Mouse (Mus musculus) CH12.LX (cell line): ENCODE data around the gene Sacs. TPM values are rescaled to one million over a fixed set of nuclear protein-coding genes. Genes with fewer than 3 reads are reported as not detected.
"Not testable (repeated sequence)": the region's sequence is repeated elsewhere in the genome, so short reads cannot be mapped to it uniquely, and the experiment has no call there.

ENCODE experiments used
- DNase-seq: peaks from one replicate; pipeline ENCODE4 v3.0.0-alpha.2; 2013; ENCODE audit errors: extremely low read depth
- H3K27ac ChIP-seq: 2 replicates; pipeline ENCODE4 v1.5.1; 2012; ENCODE audit warnings: low read depth, mild to moderate bottlenecking, control low read depth, moderate library complexity; ENCODE audit not compliant: insufficient read depth
- H3K27me3 ChIP-seq: replicated peaks from 2 replicates; pipeline ENCODE3; 2012; ENCODE audit warnings: inconsistent platforms
- H3K36me3 ChIP-seq, 2 experiments: replicated peaks in 1 of 2; 2 replicates each; pipeline versions ENCODE3 to v1.6.1; 2012; ENCODE audit warnings: inconsistent platforms in 1 of 2, low read length in 1 of 2, mild to moderate bottlenecking in 1 of 2, mixed read lengths in 1 of 2, moderate library complexity in 1 of 2; ENCODE audit not compliant: control insufficient read depth in 1 of 2, insufficient read depth in 1 of 2
- H3K4me1 ChIP-seq, 2 experiments: 2 replicates each; pipeline ENCODE4 v1.6.1; 2012; ENCODE audit warnings: inconsistent platforms in 1 of 2, moderate library complexity in 1 of 2; ENCODE audit not compliant: insufficient read depth in 2 of 2, control insufficient read depth in 1 of 2
- H3K4me2 ChIP-seq: 2 replicates; pipeline ENCODE4 v1.6.1; 2012; ENCODE audit warnings: low read depth, mild to moderate bottlenecking, control low read depth; ENCODE audit not compliant: poor library complexity, insufficient read depth, severe bottlenecking
- H3K4me3 ChIP-seq, 3 experiments: fragments of 150-350 bp in 1 of 3; sonication (generic) in 1 of 3; replicated peaks in 1 of 3; 2 replicates each; pipeline versions ENCODE3 to v1.5.1; 2011 to 2012; ENCODE audit warnings: low read depth in 2 of 3, low read length in 2 of 3, mild to moderate bottlenecking in 2 of 3, moderate library complexity in 2 of 3, control low read depth in 1 of 3, improper control_type of control experiment in 1 of 3, inconsistent platforms in 1 of 3, mixed read lengths in 1 of 3; ENCODE audit not compliant: poor library complexity in 1 of 3
- H3K79me2 ChIP-seq: replicated peaks from 2 replicates; pipeline ENCODE4 v1.6.1; 2012; ENCODE audit warnings: mild to moderate bottlenecking, moderate library complexity; ENCODE audit not compliant: control insufficient read depth, poor library complexity, insufficient read depth, severe bottlenecking; ENCODE audit errors: extremely low read depth
- H3K9ac ChIP-seq: 2 replicates; pipeline ENCODE4 v1.6.1; 2012; ENCODE audit warnings: low read depth, mild to moderate bottlenecking, control low read depth, moderate library complexity; ENCODE audit not compliant: insufficient read depth
- H3K9me3 ChIP-seq: replicated peaks from 2 replicates; pipeline ENCODE3; 2012; ENCODE audit warnings: low read length, inconsistent platforms, mixed read lengths
- BHLHE40 ChIP-seq: IDR thresholded peaks from 2 replicates; pipeline ENCODE4 v1.6.1; 2011; ENCODE audit warnings: mild to moderate bottlenecking, low read depth, low read length, improper control_type of control experiment
- CTCF ChIP-seq, 2 experiments: IDR thresholded peaks in 1 of 2; conservative IDR thresholded peaks in 1 of 2; 2 replicates each; pipeline ENCODE4 v1.5.1; 2011 to 2012; ENCODE audit warnings: low read depth in 2 of 2, low read length in 2 of 2, improper control_type of control experiment in 1 of 2, inconsistent platforms in 1 of 2, mild to moderate bottlenecking in 1 of 2, moderate library complexity in 1 of 2
- ETS1 ChIP-seq: conservative IDR thresholded peaks from 2 replicates; pipeline ENCODE4 v1.6.1; 2012; ENCODE audit warnings: low read depth, mild to moderate bottlenecking, inconsistent platforms, low read length, improper control_type of control experiment, moderate library complexity
- HCFC1 ChIP-seq: IDR thresholded peaks from 2 replicates; pipeline ENCODE4 v1.6.1; 2012; ENCODE audit warnings: low read depth, mild to moderate bottlenecking, inconsistent platforms, low read length, improper control_type of control experiment
- JUND ChIP-seq: conservative IDR thresholded peaks from 2 replicates; pipeline ENCODE4 v1.6.1; 2011; ENCODE audit warnings: low read depth, low read length, improper control_type of control experiment
- KAT2A ChIP-seq: IDR thresholded peaks from 2 replicates; pipeline ENCODE4 v1.6.1; 2012; ENCODE audit warnings: low read length, improper control_type of control experiment, inconsistent platforms; ENCODE audit not compliant: insufficient replicate concordance
- MAFK ChIP-seq: IDR thresholded peaks from 2 replicates; pipeline ENCODE4 v1.6.1; 2011; ENCODE audit warnings: low read length, improper control_type of control experiment; ENCODE audit not compliant: insufficient replicate concordance
- MEF2A ChIP-seq: IDR thresholded peaks from 2 replicates; pipeline ENCODE4 v1.6.1; 2014; ENCODE audit warnings: low read depth, mild to moderate bottlenecking, inconsistent platforms, low read length, improper control_type of control experiment, borderline replicate concordance
- MXI1 ChIP-seq: IDR thresholded peaks from 2 replicates; pipeline ENCODE4 v1.6.1; 2011; ENCODE audit warnings: mild to moderate bottlenecking, low read depth, low read length, improper control_type of control experiment
- MYC ChIP-seq: IDR thresholded peaks from 2 replicates; pipeline ENCODE4 v1.6.1; 2011; ENCODE audit warnings: low read depth, mild to moderate bottlenecking, improper control_type of control experiment, low read length
- NELFE ChIP-seq: IDR thresholded peaks from 2 replicates; pipeline ENCODE4 v1.6.1; 2011; ENCODE audit warnings: low read depth, low read length, improper control_type of control experiment
- PAX5 ChIP-seq: IDR thresholded peaks from 2 replicates; pipeline ENCODE4 v1.6.1; 2012; ENCODE audit warnings: low read length, inconsistent platforms, mixed read lengths
- RCOR1 ChIP-seq: conservative IDR thresholded peaks from 2 replicates; pipeline ENCODE4 v1.6.1; 2012; ENCODE audit warnings: low read depth, mild to moderate bottlenecking, inconsistent platforms, low read length, improper control_type of control experiment
- SIN3A ChIP-seq: IDR thresholded peaks from 2 replicates; pipeline ENCODE4 v1.6.1; 2012; ENCODE audit warnings: low read length, improper control_type of control experiment, inconsistent platforms
- USF1 ChIP-seq: IDR thresholded peaks from 2 replicates; pipeline ENCODE4 v1.6.1; 2014; ENCODE audit warnings: low read depth, mild to moderate bottlenecking, inconsistent platforms, low read length, improper control_type of control experiment
- USF2 ChIP-seq: conservative IDR thresholded peaks from 2 replicates; pipeline ENCODE4 v1.6.1; 2011; ENCODE audit warnings: low read depth, low read length, improper control_type of control experiment
- ZC3H11A ChIP-seq: IDR thresholded peaks from 2 replicates; pipeline ENCODE4 v1.6.1; 2012; ENCODE audit warnings: low read depth, mild to moderate bottlenecking, inconsistent platforms, low read length, improper control_type of control experiment
- dilution Hi-C: fragments of 300-500 bp; cut with MboI; formaldehyde crosslinking; loops from 2 replicates; pipeline ENCODE4 v1.14.3; 2020; ENCODE audit warnings: low sequenced_read_pairs; ENCODE audit not compliant: extremely low pct_unique_long_range_greater_than_20kb, extremely low pct_ligation_motif_present
- in situ Hi-C: fragments of 300-500 bp; cut with MboI; formaldehyde crosslinking; loops from 3 replicates; pipeline ENCODE4 v1.14.3; 2019; ENCODE audit warnings: low sequenced_read_pairs, low pct_ligation_motif_present, low pct_unique_long_range_greater_than_20kb, mixed read lengths
- polyA plus RNA-seq: library from polyadenylated mRNA; unstranded; fragments of >175 nt; gene quantifications from 2 replicates; pipeline ENCODE4 v1.2.1, GENCODE M21; 2012; ENCODE audit warnings: low read depth; ENCODE audit not compliant: insufficient read length
- total RNA-seq, 2 experiments: library from RNA; depleted of rRNA; stranded (reverse); fragments of 300-350 nt in 1 of 2; fragments of >200 nt in 1 of 2; gene quantifications; 2 replicates each; pipeline ENCODE4 v1.2.3; 2012 to 2014

Gene Sacs
- total and polyA plus RNA-seq, 3 experiments = 5.3 to 6.7 (median 6.6) TPM

DNA sequence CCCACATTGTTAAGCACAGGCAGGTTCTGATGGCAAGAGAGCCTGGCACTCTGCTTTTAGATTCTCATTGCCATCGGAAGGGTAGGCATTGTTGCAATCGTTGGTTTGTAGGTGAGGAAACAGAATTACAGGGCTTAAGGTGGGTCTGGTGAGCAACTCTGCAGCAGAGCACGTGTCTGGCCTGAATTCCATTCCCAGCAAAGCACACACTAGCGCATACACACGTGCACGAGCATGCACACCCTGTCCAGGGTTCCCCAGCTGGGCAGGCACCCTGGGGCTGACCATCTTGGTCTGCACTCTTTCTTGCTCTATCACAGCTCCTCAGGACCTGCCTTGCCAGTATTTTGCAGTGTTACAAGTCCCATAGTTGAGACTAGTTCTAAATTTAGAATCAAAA, 13.1 kb upstream of the Sacs start:
- no peak for DNase-seq
- dilution Hi-C loops (no loop called here), in situ Hi-C loops (no loop called here)
- Histone ChIP-seq H3K4me2 (no peak overlapping the region), H3K9ac (no peak overlapping the region), H3K4me3 (no peak overlapping the region), H3K9me3 (no peaks in the 10 kb centered on the region), H3K79me2 (no peaks in the 10 kb centered on the region), H3K4me1 (no peaks in the 10 kb centered on the region), H3K27ac (no peak overlapping the region), H3K27me3 (no peaks in the 10 kb centered on the region), H3K36me3 (no peaks in the 10 kb centered on the region)
- TF ChIP-seq CTCF (conservative IDR thresholded peaks at IDR 0.05 in 1 of 2, IDR thresholded peaks at IDR 0.05 in 1 of 2; ENCODE audit: low read depth in 2 of 2, low read length in 2 of 2) (no peak), BHLHE40 (no peak), ETS1 (no peak)

DNA sequence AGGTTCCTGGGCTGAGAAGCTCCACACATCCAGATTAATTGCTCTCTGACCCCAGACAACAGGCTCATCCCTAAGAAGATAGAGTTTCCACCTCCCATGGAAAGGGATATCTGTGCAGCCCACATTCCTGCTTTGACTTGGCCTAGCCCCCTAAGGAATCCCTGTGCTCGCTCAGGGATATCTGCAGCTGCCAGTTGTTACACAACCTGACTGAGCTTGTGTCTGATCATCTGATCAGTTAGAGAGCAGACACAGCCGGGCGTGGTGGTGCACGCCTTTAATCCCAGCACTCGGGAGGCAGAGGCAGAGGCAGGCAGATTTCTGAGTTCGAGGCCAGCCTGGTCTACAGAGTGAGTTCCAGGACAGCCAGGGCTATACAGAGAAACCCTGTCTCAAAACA, 10.9 kb upstream of the Sacs start:
- in situ Hi-C loops, H3K4me1 ChIP-seq, H3K4me3 ChIP-seq, DNase-seq, H3K79me2 ChIP-seq, H3K4me2 ChIP-seq, dilution Hi-C loops, H3K36me3 ChIP-seq, H3K9ac ChIP-seq, H3K27ac ChIP-seq, H3K27me3 ChIP-seq, H3K9me3 ChIP-seq: not testable (repeated sequence)

DNA sequence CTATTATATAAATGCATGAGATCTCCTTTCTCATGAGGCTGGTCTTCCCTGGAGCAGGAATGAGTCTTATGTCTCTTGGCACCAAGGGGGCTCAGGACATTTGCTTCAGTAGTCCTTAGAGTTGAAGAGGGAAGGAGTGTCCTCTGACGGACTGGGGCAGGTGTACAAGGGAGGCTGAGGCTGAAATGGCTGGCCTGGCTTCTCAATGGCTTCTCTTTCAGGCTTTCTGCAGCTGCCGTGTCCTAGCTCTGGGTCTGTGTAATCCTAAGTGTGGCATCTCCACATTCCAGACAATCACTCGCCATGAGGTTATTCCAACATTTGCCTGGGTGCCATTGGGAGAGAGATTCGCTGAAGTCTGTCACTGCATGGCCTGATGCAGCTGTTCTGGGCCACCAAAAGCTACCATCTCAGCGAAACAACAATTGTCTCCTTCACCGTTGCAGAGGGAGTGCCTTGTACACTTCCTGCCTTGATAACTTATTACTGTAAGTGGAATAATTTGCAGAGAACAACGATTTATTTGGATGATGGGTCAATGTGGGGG, 9.2 kb upstream of the Sacs start:
- no peak overlapping the region for H3K4me3 ChIP-seq
- DNase-seq = no peak
- no peak overlapping the region for H3K4me2 ChIP-seq
- H3K36me3 ChIP-seq = no peaks in the 10 kb centered on the region
- in situ Hi-C loops = no loop called here
- TF ChIP-seq MXI1 (no peak), RCOR1 (no peak), MYC (no peak), SIN3A (no peak), JUND (no peak), USF2 (no peak), ETS1 (no peak), HCFC1 (no peak), MAFK (no peak), NELFE (no peak), MEF2A (no peak), KAT2A (no peak), ZC3H11A (no peak), PAX5 (no peak), BHLHE40 (no peak), USF1 (no peak), CTCF (conservative IDR thresholded peaks at IDR 0.05 in 1 of 2, IDR thresholded peaks at IDR 0.05 in 1 of 2; ENCODE audit: low read depth in 2 of 2, low read length in 2 of 2) (no peak)
- no peaks in the 10 kb centered on the region for H3K79me2 ChIP-seq
- no peak overlapping the region for H3K27ac ChIP-seq
- H3K27me3 ChIP-seq = no peaks in the 10 kb centered on the region
- H3K4me1 ChIP-seq = no peaks in the 10 kb centered on the region
- no peaks in the 10 kb centered on the region for H3K9me3 ChIP-seq
- dilution Hi-C loops = no loop called here
- H3K9ac ChIP-seq = no peak overlapping the region
